Mouse (Mus musculus): ENCODE results near the gene Gkn1. TPM values are rescaled to one million over a fixed set of nuclear protein-coding genes. Genes with fewer than 3 reads are reported as not detected.

The Gkn1 gene
- not detected in 2 replicates for polyA plus RNA-seq (2014; fragmentation: Nextera tagmentation; extraction: Ambion mirVana)

GRCm38 (mm10) chr6:87350829-87351228 is at the start of gene Gkn1:
Gkn1 (minus strand) TSS chr6:87350942.
- H3K9ac ChIP-seq (ENCODE audit: low read depth, low read length): no peak within 1 kb of the TSS
- ATAC-seq (replicated peaks; ENCODE audit: low FRiP score) (no peak), DNase-seq (ENCODE audit: low spot score) (no peak)
- 81% methylated on average over 8 of the region's 8 CpGs for WGBS
- no peak within 1 kb of the TSS for H3K27ac ChIP-seq (ENCODE audit: low read depth, low read length)
- no peak within 1 kb of the TSS for H3K4me2 ChIP-seq
- no peaks in the 10 kb centered on the region for H3K4me1 ChIP-seq (replicated peaks; ENCODE audit: control insufficient read depth, insufficient read depth, low read length)
- H3K9me3 ChIP-seq (ENCODE audit: control insufficient read depth, low read length): no peaks in the 10 kb centered on the region
- no peaks in the 10 kb centered on the region for H3K27me3 ChIP-seq (replicated peaks; ENCODE audit: control insufficient read depth, insufficient read depth, low read length)
- no peak within 1 kb of the TSS for H3K4me3 ChIP-seq (ENCODE audit: low read depth, low read length)
- H3K36me3 ChIP-seq (ENCODE audit: control insufficient read depth, insufficient read depth, low read length): no peaks in the 10 kb centered on the region

GRCm38 (mm10) chr6:87399886-87400566 is 49.3 kb upstream of the Gkn1 start:
- DNase-seq (ENCODE audit: low spot score): no peak
- no peak overlapping the region for H3K27ac ChIP-seq (ENCODE audit: low read depth, low read length)

GRCm38 (mm10) chr6:87399137-87399536 is 48.4 kb upstream of the Gkn1 start:
- peaks cover 3% of the 10 kb centered on the region; the same call in 1 of the 2 replicates for H3K4me1 ChIP-seq (replicated peaks; ENCODE audit: control insufficient read depth, insufficient read depth, low read length)
- no peaks in the 10 kb centered on the region for H3K27me3 ChIP-seq (replicated peaks; ENCODE audit: control insufficient read depth, insufficient read depth, low read length)
- H3K4me3 ChIP-seq (ENCODE audit: low read depth, low read length): no peak overlapping the region
- H3K9ac ChIP-seq (ENCODE audit: low read depth, low read length): no peak overlapping the region
- no peak overlapping the region for H3K4me2 ChIP-seq
- H3K27ac ChIP-seq (ENCODE audit: low read depth, low read length): no peak overlapping the region
- no peaks in the 10 kb centered on the region for H3K36me3 ChIP-seq (ENCODE audit: control insufficient read depth, insufficient read depth, low read length)
- 1% methylated on average over 5 of the region's 5 CpGs for WGBS
- no peaks in the 10 kb centered on the region for H3K9me3 ChIP-seq (ENCODE audit: control insufficient read depth, low read length)
- ATAC-seq (replicated peaks; ENCODE audit: low FRiP score): no peak
- DNase-seq (ENCODE audit: low spot score): peak; percentile 63

More at GRCm38 (mm10) chr6:87399886-87400566, 49.3 kb upstream of the Gkn1 start:
- Histone ChIP-seq H3K4me1 (replicated peaks; ENCODE audit: control insufficient read depth, insufficient read depth, low read length) (peaks cover 3% of the 10 kb centered on the region; the same call in 1 of the 2 replicates), H3K4me3 (ENCODE audit: low read depth, low read length) (no peak overlapping the region), H3K27me3 (replicated peaks; ENCODE audit: control insufficient read depth, insufficient read depth, low read length) (no peaks in the 10 kb centered on the region), H3K36me3 (ENCODE audit: control insufficient read depth, insufficient read depth, low read length) (no peaks in the 10 kb centered on the region), H3K9ac (ENCODE audit: low read depth, low read length) (no peak overlapping the region), H3K4me2 (no peak overlapping the region), H3K9me3 (ENCODE audit: control insufficient read depth, low read length) (no peaks in the 10 kb centered on the region)
- 35% methylated on average over 4 of the region's 4 CpGs for WGBS
- no peak for ATAC-seq (replicated peaks; ENCODE audit: low FRiP score)

- H3K27ac ChIP-seq (ENCODE audit: low read depth, low read length): no peak overlapping the region
- no peak overlapping the region for H3K4me2 ChIP-seq
- DNase-seq (ENCODE audit: low spot score) (no peak), ATAC-seq (replicated peaks; ENCODE audit: low FRiP score) (no peak)
- no peaks in the 10 kb centered on the region for H3K9me3 ChIP-seq (ENCODE audit: control insufficient read depth, low read length)
- H3K4me3 ChIP-seq (ENCODE audit: low read depth, low read length): no peak overlapping the region
- H3K36me3 ChIP-seq (ENCODE audit: control insufficient read depth, insufficient read depth, low read length): no peaks in the 10 kb centered on the region
- WGBS: 75% methylated on average over 9 of the region's 9 CpGs
- H3K9ac ChIP-seq (ENCODE audit: low read depth, low read length): no peak overlapping the region
- H3K27me3 ChIP-seq (replicated peaks; ENCODE audit: control insufficient read depth, insufficient read depth, low read length): no peaks in the 10 kb centered on the region
- peaks cover 2% of the 10 kb centered on the region; the same call in 1 of the 2 replicates for H3K4me1 ChIP-seq (replicated peaks; ENCODE audit: control insufficient read depth, insufficient read depth, low read length)
These were observed 44.0 kb upstream of the Gkn1 start for GRCm38 (mm10) chr6:87394783-87395182.

GRCm38 (mm10) chr6:87393466-87394205 is 42.9 kb upstream of the Gkn1 start:
- no peak overlapping the region for H3K9ac ChIP-seq (ENCODE audit: low read depth, low read length)
- ATAC-seq (replicated peaks; ENCODE audit: low FRiP score) (peak; percentile 43; the same call in 1 of the 2 replicates), DNase-seq (ENCODE audit: low spot score) (no peak)
- no peaks in the 10 kb centered on the region for H3K9me3 ChIP-seq (ENCODE audit: control insufficient read depth, low read length)
- H3K27me3 ChIP-seq (replicated peaks; ENCODE audit: control insufficient read depth, insufficient read depth, low read length): no peaks in the 10 kb centered on the region
- H3K4me2 ChIP-seq: no peak overlapping the region
- no peaks in the 10 kb centered on the region for H3K36me3 ChIP-seq (ENCODE audit: control insufficient read depth, insufficient read depth, low read length)
- WGBS: 44% methylated on average over 8 of the region's 8 CpGs
- H3K27ac ChIP-seq (ENCODE audit: low read depth, low read length): no peak overlapping the region
- peaks cover 3% of the 10 kb centered on the region; the same call in 1 of the 2 replicates for H3K4me1 ChIP-seq (replicated peaks; ENCODE audit: control insufficient read depth, insufficient read depth, low read length)
- no peak overlapping the region for H3K4me3 ChIP-seq (ENCODE audit: low read depth, low read length)

- DNase-seq (ENCODE audit: low spot score): no peak
- Histone ChIP-seq H3K4me2 (no peak overlapping the region), H3K36me3 (ENCODE audit: control insufficient read depth, insufficient read depth, low read length) (no peaks in the 10 kb centered on the region), H3K9me3 (ENCODE audit: control insufficient read depth, low read length) (no peaks in the 10 kb centered on the region), H3K27me3 (replicated peaks; ENCODE audit: control insufficient read depth, insufficient read depth, low read length) (peaks cover 4% of the 10 kb centered on the region), H3K4me1 (replicated peaks; ENCODE audit: control insufficient read depth, insufficient read depth, low read length) (peaks cover 3% of the 10 kb centered on the region; the same call in 1 of the 2 replicates), H3K9ac (ENCODE audit: low read depth, low read length) (no peak overlapping the region), H3K4me3 (ENCODE audit: low read depth, low read length) (no peak overlapping the region), H3K27ac (ENCODE audit: low read depth, low read length) (no peak overlapping the region)
- WGBS: 29% methylated on average over 5 of the region's 5 CpGs
- no peak for ATAC-seq (replicated peaks; ENCODE audit: low FRiP score)
These were observed 38.8 kb upstream of the Gkn1 start for GRCm38 (mm10) chr6:87389455-87389989.

GRCm38 (mm10) chr6:87388877-87389276 is 38.1 kb upstream of the Gkn1 start, which contains the start of gene Gkn3:
Gkn3 (minus strand) TSS chr6:87388935.
- 48% methylated on average over 7 of the region's 7 CpGs for WGBS
- ATAC-seq (replicated peaks; ENCODE audit: low FRiP score): no peak
- no peak for DNase-seq (ENCODE audit: low spot score)
- Histone ChIP-seq H3K27ac (ENCODE audit: low read depth, low read length) (no peak within 1 kb of the TSS), H3K27me3 (replicated peaks; ENCODE audit: control insufficient read depth, insufficient read depth, low read length) (peaks cover 6% of the 10 kb centered on the region), H3K9me3 (ENCODE audit: control insufficient read depth, low read length) (no peaks in the 10 kb centered on the region), H3K4me1 (replicated peaks; ENCODE audit: control insufficient read depth, insufficient read depth, low read length) (peaks cover 3% of the 10 kb centered on the region; the same call in 1 of the 2 replicates), H3K9ac (ENCODE audit: low read depth, low read length) (no peak within 1 kb of the TSS), H3K36me3 (ENCODE audit: control insufficient read depth, insufficient read depth, low read length) (no peaks in the 10 kb centered on the region), H3K4me3 (ENCODE audit: low read depth, low read length) (no peak within 1 kb of the TSS), H3K4me2 (peak within 1 kb of the TSS; percentile 4; the same call in 1 of the 2 replicates)

GRCm38 (mm10) chr6:87386681-87387080 is 35.9 kb upstream of the Gkn1 start:
- Histone ChIP-seq H3K27ac (ENCODE audit: low read depth, low read length) (no peak overlapping the region), H3K27me3 (replicated peaks; ENCODE audit: control insufficient read depth, insufficient read depth, low read length) (peaks cover 18% of the 10 kb centered on the region), H3K36me3 (ENCODE audit: control insufficient read depth, insufficient read depth, low read length) (no peaks in the 10 kb centered on the region), H3K9ac (ENCODE audit: low read depth, low read length) (no peak overlapping the region), H3K4me3 (ENCODE audit: low read depth, low read length) (no peak overlapping the region), H3K9me3 (ENCODE audit: control insufficient read depth, low read length) (no peaks in the 10 kb centered on the region), H3K4me2 (no peak overlapping the region), H3K4me1 (replicated peaks; ENCODE audit: control insufficient read depth, insufficient read depth, low read length) (peaks cover 3% of the 10 kb centered on the region; the same call in 1 of the 2 replicates)
- WGBS: 79% methylated on average over 10 of the region's 10 CpGs
- no peak for DNase-seq (ENCODE audit: low spot score)
- ATAC-seq (replicated peaks; ENCODE audit: low FRiP score): no peak
